Comparison of ENCODE assay signal across 1 mouse cellular context in the genomic region with DNA sequence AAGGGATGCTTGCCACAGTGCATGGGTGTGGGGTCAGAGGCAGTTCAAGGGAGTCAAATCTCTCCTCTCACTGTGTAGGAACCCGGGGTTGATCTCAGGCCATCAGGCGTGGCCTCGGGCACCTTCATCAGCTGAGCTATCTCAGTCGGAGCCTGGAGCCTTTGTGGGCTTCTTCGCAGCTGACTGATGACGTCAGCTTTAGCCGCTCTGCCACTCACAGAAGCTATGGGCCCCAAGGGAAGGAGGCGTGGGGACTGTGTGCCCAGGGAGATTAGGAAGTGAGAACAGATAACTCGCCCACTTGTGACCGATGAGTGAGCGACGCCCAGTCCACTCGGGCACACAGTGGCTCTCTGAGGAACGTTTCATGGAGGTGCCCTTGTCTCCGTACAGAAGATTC.
TF ChIP-seq lines count a peak whose summit lies in the region.

No protein-coding gene starts in this region.

TF ChIP-seq in CH12.LX, 34 proteins besides CTCF, POLR2A, EP300 and RAD21 (continued from another document):
- TF ChIP-seq BHLHE40 (IDR thresholded peaks at IDR 0.05; ENCODE audit: low read depth, low read length): peak; percentile 69
